Mouse (Mus musculus) intestine, postnatal 0 days (tissue): ENCODE results near the gene Jmjd1c. TPM values are rescaled to one million over a fixed set of nuclear protein-coding genes. Genes with fewer than 3 reads are reported as not detected.
A peak's percentile ranks its signal among the peaks of the same experiment; 100 is the strongest.

Experiments used
- ATAC-seq: fragments of 200-750 bp; cut with Nextera tagmentation; 2 replicates; pipeline ENCODE4 v1.8.0; 2017; ENCODE audit warnings: mild to moderate bottlenecking, moderate TSS enrichment, moderate library complexity
- H3K27ac ChIP-seq: fragments of 300-500 bp; sonication (generic); 2 replicates; pipeline ENCODE4 v1.5.1; 2014; ENCODE audit warnings: mild to moderate bottlenecking, low read depth, low read length, moderate library complexity
- H3K27me3 ChIP-seq: fragments of 300-500 bp; sonication (generic); replicated peaks from 2 replicates; pipeline ENCODE4 v1.6.1; 2014; ENCODE audit warnings: low read length, mixed read lengths; ENCODE audit not compliant: control insufficient read depth, insufficient read depth
- H3K36me3 ChIP-seq: fragments of 300-500 bp; sonication (generic); 2 replicates; pipeline ENCODE4 v1.6.1; 2014; ENCODE audit warnings: mild to moderate bottlenecking, moderate library complexity; ENCODE audit not compliant: control insufficient read depth, insufficient read depth
- H3K4me1 ChIP-seq: fragments of 300-500 bp; sonication (generic); replicated peaks from 2 replicates; pipeline ENCODE4 v1.6.1; 2014; ENCODE audit warnings: antibody characterized with exemption, low read length, mixed read lengths; ENCODE audit not compliant: control insufficient read depth, insufficient read depth
- H3K4me2 ChIP-seq: fragments of 300-500 bp; sonication (generic); replicated peaks from 2 replicates; pipeline ENCODE4 v1.6.1; 2014; ENCODE audit warnings: low read depth, mild to moderate bottlenecking, moderate library complexity
- H3K4me3 ChIP-seq: fragments of 300-500 bp; sonication (generic); 2 replicates; pipeline ENCODE4 v1.5.1; 2014; ENCODE audit warnings: low read depth, low read length
- H3K9ac ChIP-seq: fragments of 300-500 bp; sonication (generic); 2 replicates; pipeline ENCODE4 v1.6.1; 2014; ENCODE audit warnings: mild to moderate bottlenecking, low read depth, low read length
- H3K9me3 ChIP-seq: fragments of 300-500 bp; sonication (generic); 2 replicates; pipeline ENCODE4 v1.6.1; 2016; ENCODE audit warnings: mixed run types; ENCODE audit not compliant: control insufficient read depth
- CTCF ChIP-seq: sonication (generic); IDR thresholded peaks from 2 replicates; pipeline ENCODE4 v1.5.1; 2016; ENCODE audit warnings: low read depth, mild to moderate bottlenecking, control low read depth, antibody characterized with exemption, moderate library complexity
- WGBS: fragments of 180-500 bp; shearing (Covaris S2); extraction: QIAGEN DNeasy Blood & Tissue Kit; methylation state at CpG from one replicate; pipeline ENCODE4 v1.1.7; 2014; 5-methylcytosine and 5-hydroxymethylcytosine counted together
- polyA plus RNA-seq: library from polyadenylated mRNA; unstranded; fragments of >200 nt; fragmentation: Nextera tagmentation; extraction: Ambion mirVana; gene quantifications from 2 replicates; pipeline ENCODE4 v1.2.1, GENCODE M21; 2015

The Jmjd1c gene
- polyA plus RNA-seq, 1 experiment from 2014 or later: 33.4 TPM

DNA sequence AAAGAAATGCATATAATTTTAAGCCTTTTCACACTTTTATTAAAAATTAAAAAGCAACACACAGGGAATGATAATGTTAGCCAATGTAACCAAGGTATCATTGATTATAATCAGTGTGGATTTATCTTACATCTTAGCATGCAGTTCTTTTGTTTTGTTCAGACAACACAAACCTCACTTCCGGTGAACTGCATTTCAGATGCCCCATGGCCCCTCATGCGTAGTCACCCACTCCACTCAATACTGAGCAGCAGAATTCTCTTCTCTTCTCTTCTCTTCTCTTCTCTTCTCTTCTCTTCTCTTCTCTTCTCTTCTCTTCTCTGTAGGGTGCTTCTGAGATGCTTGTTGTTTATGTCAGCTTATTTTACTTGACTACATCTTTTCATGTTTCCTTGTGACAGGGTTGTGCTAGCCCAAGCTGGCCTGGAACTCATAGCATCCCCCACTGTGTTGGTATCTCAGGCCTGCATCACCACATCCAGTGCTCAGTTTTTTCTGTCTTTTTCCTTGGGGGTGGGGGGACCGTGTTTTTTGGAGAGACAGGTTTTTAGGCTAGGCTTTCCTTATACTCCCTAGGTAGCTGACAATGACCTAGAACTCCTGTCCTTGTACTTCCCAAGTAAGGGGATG, 88.6 kb downstream of the Jmjd1c start:
- H3K27ac ChIP-seq: peak overlapping the region; percentile 30; the same call in 1 of the 2 replicates
- ATAC-seq: no peak
- 69% methylated on average over 3 of the region's 3 CpGs for WGBS
- TF ChIP-seq CTCF: no peak
- H3K4me2 ChIP-seq: no peak overlapping the region
- no peaks in the 10 kb centered on the region for H3K9me3 ChIP-seq
- no peak overlapping the region for H3K9ac ChIP-seq
- H3K27me3 ChIP-seq: no peaks in the 10 kb centered on the region
- peaks cover 15% of the 10 kb centered on the region; the same call in 1 of the 2 replicates for H3K4me1 ChIP-seq
- no peaks in the 10 kb centered on the region for H3K36me3 ChIP-seq
- no peak overlapping the region for H3K4me3 ChIP-seq

DNA sequence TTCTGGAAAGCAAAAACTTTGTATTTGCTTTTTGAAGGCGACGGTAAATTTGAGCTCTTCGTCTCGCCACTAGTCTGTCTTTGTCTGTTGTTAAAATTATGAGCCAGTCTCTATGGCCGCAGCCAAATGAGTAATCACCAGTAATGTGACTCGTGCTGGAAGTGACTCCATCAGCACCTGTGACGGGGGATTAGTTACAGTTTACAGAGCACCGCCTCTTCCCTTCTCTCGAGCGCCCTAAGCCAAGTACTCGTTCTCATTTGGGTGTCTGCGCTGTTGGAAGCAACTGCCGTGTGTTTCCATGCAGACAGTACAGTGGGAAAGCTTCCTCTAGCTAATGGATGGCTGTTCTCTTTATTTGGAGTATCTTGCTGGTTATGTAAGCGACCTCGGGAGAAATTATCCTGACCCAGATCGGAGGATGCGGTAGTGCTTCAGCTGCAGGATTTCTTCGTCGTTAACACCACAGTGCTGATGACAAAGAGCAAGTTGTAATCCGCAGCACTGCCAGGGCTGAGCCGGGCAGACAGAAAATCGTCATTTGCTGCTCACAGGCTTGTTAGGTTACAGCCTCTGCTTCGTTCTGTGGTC, 89.7 kb downstream of the Jmjd1c start:
- peak overlapping the region; percentile 62 for H3K9ac ChIP-seq
- H3K4me1 ChIP-seq: peaks cover 8% of the 10 kb centered on the region; the same call in 1 of the 2 replicates
- peak overlapping the region; percentile 55 for H3K4me3 ChIP-seq
- no peaks in the 10 kb centered on the region for H3K9me3 ChIP-seq
- WGBS: under 1% methylated on average over 23 of the region's 23 CpGs
- TF ChIP-seq CTCF: 0 out of 2 replicates have a peak, but pooled peaks have one; percentile 40
- H3K36me3 ChIP-seq: no peaks in the 10 kb centered on the region
- ATAC-seq: peak; percentile 94
- H3K27ac ChIP-seq: peak overlapping the region; percentile 93
- no peaks in the 10 kb centered on the region for H3K27me3 ChIP-seq
- H3K4me2 ChIP-seq: peak overlapping the region; percentile 69

DNA sequence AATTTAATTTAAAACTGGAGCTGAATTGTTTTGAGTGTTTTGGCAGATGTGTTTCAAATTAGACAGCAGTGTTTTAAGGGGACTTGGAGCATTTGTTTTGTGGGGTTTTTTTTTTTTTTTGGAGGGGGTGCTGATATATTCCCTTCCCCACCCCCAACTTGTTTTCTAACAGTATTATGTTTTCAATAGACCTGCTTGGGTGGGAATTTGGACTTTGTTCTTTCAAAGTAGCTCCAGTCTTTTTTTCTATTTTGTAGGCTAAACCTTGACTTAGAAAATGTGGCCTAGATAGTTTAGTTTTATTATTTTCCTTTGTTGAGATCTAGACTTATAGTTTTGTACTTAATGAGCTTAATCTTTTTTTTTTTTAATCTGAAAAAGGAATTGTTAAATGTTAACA, 90.6 kb downstream of the Jmjd1c start:
- 0 out of 2 replicates have a peak overlapping the region, but pooled peaks have one; percentile 93 for H3K27ac ChIP-seq
- no peak for ATAC-seq
- peak overlapping the region; percentile 62 for H3K9ac ChIP-seq
- peaks cover 7% of the 10 kb centered on the region; the same call in 1 of the 2 replicates for H3K4me1 ChIP-seq
- no peak for TF ChIP-seq CTCF
- H3K27me3 ChIP-seq: no peaks in the 10 kb centered on the region
- H3K36me3 ChIP-seq: no peaks in the 10 kb centered on the region; the same call in 1 of the 2 replicates
- peak overlapping the region; percentile 55 for H3K4me3 ChIP-seq
- peak overlapping the region; percentile 69 for H3K4me2 ChIP-seq
- no peaks in the 10 kb centered on the region for H3K9me3 ChIP-seq

DNA sequence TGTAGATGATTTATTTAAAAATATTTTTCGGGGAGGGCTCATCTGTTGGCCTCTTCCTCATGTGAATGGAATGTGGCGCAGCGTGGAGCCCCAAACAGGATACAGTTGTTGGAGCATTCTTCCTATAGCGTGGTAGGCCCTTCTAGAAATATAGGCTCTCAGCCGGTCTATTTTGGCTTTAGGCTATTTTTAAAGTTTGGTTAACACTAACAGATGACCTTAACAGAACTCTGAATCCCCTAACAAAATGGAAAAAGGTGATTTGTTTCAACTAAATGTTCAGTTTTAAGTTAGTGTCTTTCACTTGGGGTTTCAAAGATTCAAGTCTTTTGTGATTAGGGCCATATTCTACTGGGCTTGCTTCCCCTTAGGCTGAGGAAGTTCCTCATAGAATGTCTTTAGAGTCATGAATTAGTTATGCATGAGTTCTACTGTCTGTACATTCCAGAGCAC, 91.1 kb downstream of the Jmjd1c start:
- Histone ChIP-seq H3K27me3 (no peaks in the 10 kb centered on the region), H3K9me3 (no peaks in the 10 kb centered on the region), H3K9ac (peak overlapping the region; percentile 62; the same call in 1 of the 2 replicates), H3K4me2 (peak overlapping the region; percentile 69), H3K36me3 (peaks cover 3% of the 10 kb centered on the region; the same call in 1 of the 2 replicates), H3K4me3 (peak overlapping the region; percentile 55), H3K27ac (0 out of 2 replicates have a peak overlapping the region, but pooled peaks have one; percentile 31), H3K4me1 (peaks cover 3% of the 10 kb centered on the region; the same call in 1 of the 2 replicates)
- no peak for TF ChIP-seq CTCF
- no peak; the same call in 1 of the 2 replicates for ATAC-seq
- 7% methylated on average over 5 of the region's 5 CpGs for WGBS

DNA sequence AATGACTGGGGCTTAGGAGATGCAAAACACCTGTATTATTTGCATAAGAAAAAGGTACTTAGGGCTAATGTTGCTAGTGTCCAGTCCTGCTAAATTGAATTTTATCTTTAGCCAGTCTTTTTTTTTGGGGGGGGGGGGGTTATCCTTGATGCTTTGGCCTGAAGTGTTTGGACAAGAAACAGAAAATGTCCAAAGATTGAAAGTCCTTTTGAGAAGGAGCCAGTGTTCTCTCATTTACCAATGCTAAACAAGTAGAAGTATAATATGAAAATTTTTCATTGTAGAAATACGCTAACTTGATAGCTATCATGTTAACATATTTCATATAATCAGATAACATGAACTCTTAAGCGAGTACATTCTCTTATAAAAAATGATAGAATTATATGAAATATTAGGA, 92.0 kb downstream of the Jmjd1c start:
- Histone ChIP-seq H3K4me3 (peak overlapping the region; percentile 55), H3K27ac (no peak overlapping the region), H3K36me3 (peaks cover 7% of the 10 kb centered on the region)

DNA sequence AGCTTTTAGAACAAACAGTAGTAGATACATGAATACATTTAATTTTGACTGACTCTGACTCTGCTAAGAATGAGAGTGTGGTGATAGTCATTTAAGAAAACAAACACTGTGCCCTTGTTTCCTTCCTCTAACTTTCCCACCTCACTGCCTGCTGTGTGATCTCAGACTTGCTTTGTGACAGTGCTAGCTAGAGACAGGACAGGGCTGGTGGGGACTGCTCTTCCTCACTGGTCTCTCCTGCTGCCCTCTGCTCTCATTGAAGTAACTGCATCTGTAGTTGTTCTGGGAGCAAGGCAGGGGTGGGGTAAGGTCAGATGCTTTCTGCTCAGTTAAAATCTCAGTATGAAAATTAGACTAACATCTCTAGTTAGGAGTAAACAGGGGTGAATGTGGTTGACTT, 93.1 kb downstream of the Jmjd1c start:
- H3K9me3 ChIP-seq: no peaks in the 10 kb centered on the region
- H3K27ac ChIP-seq: no peak overlapping the region
- peaks cover 7% of the 10 kb centered on the region for H3K36me3 ChIP-seq
- ATAC-seq: no peak
- H3K27me3 ChIP-seq: no peaks in the 10 kb centered on the region
- no peak overlapping the region for H3K4me3 ChIP-seq
- H3K4me1 ChIP-seq: peaks cover 6% of the 10 kb centered on the region; the same call in 1 of the 2 replicates
- TF ChIP-seq CTCF: no peak
- peak overlapping the region; percentile 45; the same call in 1 of the 2 replicates for H3K4me2 ChIP-seq
- no peak overlapping the region for H3K9ac ChIP-seq

More for the DNA sequence above, 92.0 kb downstream of the Jmjd1c start:
- WGBS: 79% methylated on average over 2 of the region's 2 CpGs
- no peaks in the 10 kb centered on the region for H3K27me3 ChIP-seq
- ATAC-seq: no peak
- 0 out of 2 replicates have a peak overlapping the region, but pooled peaks have one; percentile 2 for H3K9ac ChIP-seq
- H3K9me3 ChIP-seq: no peaks in the 10 kb centered on the region
- peaks cover 5% of the 10 kb centered on the region; the same call in 1 of the 2 replicates for H3K4me1 ChIP-seq
- no peak for TF ChIP-seq CTCF
- peak overlapping the region; percentile 69 for H3K4me2 ChIP-seq
